Mouse (Mus musculus) layer of hippocampus, adult 18-20 months (tissue): Measurements from ENCODE around the gene Mad2l1bp. TPM values are rescaled to one million over a fixed set of nuclear protein-coding genes. Genes with fewer than 3 reads are reported as not detected.

Source experiments
- DNase-seq, 2 experiments: peaks; one replicate each; pipeline ENCODE4 v3.0.0; 2022; ENCODE audit warnings: low spot score in 2 of 2
- long read RNA-seq: library from polyadenylated mRNA; stranded (forward); transcript quantifications from one replicate; pipeline ENCODE4 v2.0.0, GENCODE M21; 2021
- total RNA-seq, 2 experiments: library from RNA; stranded (reverse); gene quantifications; 2 replicates each; pipeline ENCODE4 v1.2.3; 2021

The Mad2l1bp gene
- 10 to 100 TPM; 10.5 to 11.2 TPM for total RNA-seq
- long read RNA-seq, transcript Mad2l1bp-201 (3 exons, 1,272 nt), result major isoform, 6 of 6 reads
- long read RNA-seq, partial matches to known transcripts, result 0 of 6 reads
- long read RNA-seq, other reads (novel, unspliced or antisense), result 0 of 6 reads

- peak; percentile 78 to 92 for DNase-seq
These were observed at the start of gene Mad2l1bp for GRCm38 (mm10) chr17:46152847-46153782. Gene Mad2l1bp (minus strand): TSS chr17:46153553.

- DNase-seq, result peak; percentile 32 to 35
These were observed 49.7 kb upstream of the Mad2l1bp start for GRCm38 (mm10) chr17:46203078-46203477.

GRCm38 (mm10) chr17:46202421-46203071 lies 49.2 kb upstream of the Mad2l1bp start, which contains the start of the genes Polh and Xpo5:
Gene Polh (minus strand): TSS chr17:46202645.
Gene Xpo5 (plus strand): TSS chr17:46202782.
- peak; percentile 92 to 94 for DNase-seq

GRCm38 (mm10) chr17:46201151-46201550 lies 47.8 kb upstream of the Mad2l1bp start:
- DNase-seq, result no peak

GRCm38 (mm10) chr17:46188829-46189228 lies 35.5 kb upstream of the Mad2l1bp start:
- no peak for DNase-seq

- DNase-seq, result peak in 1 of 2 experiments; percentile 65
These were observed 28.9 kb upstream of the Mad2l1bp start for GRCm38 (mm10) chr17:46182273-46182672.

GRCm38 (mm10) chr17:46170538-46170937 lies 17.2 kb upstream of the Mad2l1bp start:
- no peak for DNase-seq

GRCm38 (mm10) chr17:46168768-46169167 lies 15.4 kb upstream of the Mad2l1bp start:
- no peak for DNase-seq

GRCm38 (mm10) chr17:46168318-46168717 lies 15.0 kb upstream of the Mad2l1bp start:
- DNase-seq, result no peak

GRCm38 (mm10) chr17:46167014-46167413 lies 13.7 kb upstream of the Mad2l1bp start:
- no peak for DNase-seq

GRCm38 (mm10) chr17:46166270-46166669 lies 12.9 kb upstream of the Mad2l1bp start:
- DNase-seq, result no peak

GRCm38 (mm10) chr17:46165460-46165859 lies 12.1 kb upstream of the Mad2l1bp start:
- no peak for DNase-seq

- no peak for DNase-seq
These were observed 11.4 kb upstream of the Mad2l1bp start for GRCm38 (mm10) chr17:46164791-46165190.

- DNase-seq, result no peak
These were observed 10.9 kb upstream of the Mad2l1bp start for GRCm38 (mm10) chr17:46164301-46164700.

- DNase-seq, result no peak
These were observed 9.6 kb upstream of the Mad2l1bp start for GRCm38 (mm10) chr17:46162951-46163421.

- no peak for DNase-seq
These were observed 9.2 kb upstream of the Mad2l1bp start for GRCm38 (mm10) chr17:46162551-46162950.

- no peak for DNase-seq
These were observed 8.4 kb upstream of the Mad2l1bp start for GRCm38 (mm10) chr17:46161710-46162109.

- no peak for DNase-seq
These were observed 7.8 kb upstream of the Mad2l1bp start for GRCm38 (mm10) chr17:46161179-46161578.

GRCm38 (mm10) chr17:46160686-46161085 lies 7.3 kb upstream of the Mad2l1bp start, which contains the start of gene Gtpbp2:
Gene Gtpbp2 (plus strand): TSS chr17:46161032.
- peak; percentile 97 to 98 for DNase-seq

GRCm38 (mm10) chr17:46160090-46160662 lies 6.8 kb upstream of the Mad2l1bp start:
- peak; percentile 79 to 87 for DNase-seq

- DNase-seq, result no peak
These were observed 5.9 kb upstream of the Mad2l1bp start for GRCm38 (mm10) chr17:46159236-46159635.
